Mouse (Mus musculus): ENCODE data around the gene BC025446. TPM values are rescaled to one million over a fixed set of nuclear protein-coding genes. Genes with fewer than 3 reads are reported as not detected.

The BC025446 gene
- polyA plus RNA-seq, 1 experiment from 2014 or later = not detected

- no peak for ATAC-seq (ENCODE audit: low FRiP score)
- H3K27me3 ChIP-seq (replicated peaks) = no peaks in the 10 kb centered on the region
- no peak overlapping the region for H3K4me2 ChIP-seq
- no peaks in the 10 kb centered on the region for H3K36me3 ChIP-seq
- no peak overlapping the region for H3K27ac ChIP-seq (replicated peaks)
- H3K4me1 ChIP-seq = no peaks in the 10 kb centered on the region
- H3K9me3 ChIP-seq (replicated peaks) = no peaks in the 10 kb centered on the region
- no peak overlapping the region for H3K9ac ChIP-seq (replicated peaks)
- no peak overlapping the region for H3K4me3 ChIP-seq (replicated peaks)
These were observed 49.7 kb downstream of the BC025446 start for GRCm38 (mm10) chr15:75265863-75266262.

DNA sequence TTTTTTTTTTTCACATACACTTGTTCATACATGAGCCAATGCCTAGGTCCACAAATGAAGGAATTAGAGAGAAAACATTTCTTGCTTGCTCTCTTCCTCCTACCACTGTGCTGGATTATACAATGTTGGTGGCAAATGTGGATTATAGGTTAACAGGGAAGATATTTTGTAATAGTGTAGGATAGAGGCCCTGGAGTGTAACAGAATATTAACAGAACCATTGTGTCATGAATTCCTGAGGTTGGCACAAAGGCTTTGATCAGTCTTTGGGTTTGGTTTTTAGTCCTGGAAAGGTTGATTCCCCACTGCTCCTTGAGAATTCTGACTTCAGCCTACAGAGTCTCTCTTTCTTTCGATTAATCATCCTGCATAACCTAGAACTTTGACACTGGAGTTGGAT, 50.5 kb downstream of the BC025446 start:
- Histone ChIP-seq H3K4me2 (no peak overlapping the region), H3K4me3 (replicated peaks) (no peak overlapping the region), H3K4me1 (no peaks in the 10 kb centered on the region), H3K36me3 (no peaks in the 10 kb centered on the region), H3K27ac (replicated peaks) (no peak overlapping the region), H3K9ac (replicated peaks) (no peak overlapping the region), H3K9me3 (replicated peaks) (no peaks in the 10 kb centered on the region), H3K27me3 (replicated peaks) (no peaks in the 10 kb centered on the region)
- WGBS = 71% methylated on average over 1 of the region's 1 CpGs
- ATAC-seq (ENCODE audit: low FRiP score) = no peak

DNA sequence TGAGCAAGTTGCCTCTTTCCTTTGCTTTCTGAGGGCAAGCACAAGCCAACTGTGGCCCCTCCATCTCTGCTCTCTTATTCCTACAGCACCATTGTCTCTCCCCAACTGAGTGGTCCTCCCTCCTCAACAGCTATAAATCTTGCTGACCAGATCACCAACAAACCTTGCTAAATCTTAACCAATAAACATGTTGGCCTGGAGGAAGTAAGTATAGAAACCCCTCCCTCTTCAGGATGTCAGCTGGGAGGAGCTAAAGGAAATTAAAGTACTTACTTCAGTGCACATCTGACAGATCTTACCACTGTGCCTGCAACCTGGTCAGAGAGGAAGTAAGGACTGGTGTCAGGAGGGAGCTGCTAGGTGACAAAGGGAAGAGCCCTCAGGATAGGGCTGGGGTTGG, 51.9 kb downstream of the BC025446 start, which contains the start of gene Ly6f:
Ly6f (plus strand) TSS at position 301 of the 400 bp plus-strand sequence.
- Histone ChIP-seq H3K4me2 (no peak within 1 kb of the TSS), H3K27ac (replicated peaks) (no peak within 1 kb of the TSS), H3K9ac (replicated peaks) (no peak within 1 kb of the TSS), H3K4me1 (no peaks in the 10 kb centered on the region), H3K9me3 (replicated peaks) (no peaks in the 10 kb centered on the region), H3K27me3 (replicated peaks) (no peaks in the 10 kb centered on the region), H3K4me3 (replicated peaks) (no peak within 1 kb of the TSS), H3K36me3 (no peaks in the 10 kb centered on the region)
- ATAC-seq (ENCODE audit: low FRiP score) = no peak

- ATAC-seq (ENCODE audit: low FRiP score) = no peak
- Histone ChIP-seq H3K9me3 (replicated peaks) (no peaks in the 10 kb centered on the region), H3K4me1 (no peaks in the 10 kb centered on the region), H3K4me2 (no peak overlapping the region), H3K27me3 (replicated peaks) (no peaks in the 10 kb centered on the region), H3K9ac (replicated peaks) (no peak overlapping the region), H3K36me3 (no peaks in the 10 kb centered on the region), H3K4me3 (replicated peaks) (no peak overlapping the region), H3K27ac (replicated peaks) (no peak overlapping the region)
- 76% methylated on average over 5 of the region's 5 CpGs for WGBS
These were observed 53.0 kb downstream of the BC025446 start for GRCm38 (mm10) chr15:75268916-75269829.

DNA sequence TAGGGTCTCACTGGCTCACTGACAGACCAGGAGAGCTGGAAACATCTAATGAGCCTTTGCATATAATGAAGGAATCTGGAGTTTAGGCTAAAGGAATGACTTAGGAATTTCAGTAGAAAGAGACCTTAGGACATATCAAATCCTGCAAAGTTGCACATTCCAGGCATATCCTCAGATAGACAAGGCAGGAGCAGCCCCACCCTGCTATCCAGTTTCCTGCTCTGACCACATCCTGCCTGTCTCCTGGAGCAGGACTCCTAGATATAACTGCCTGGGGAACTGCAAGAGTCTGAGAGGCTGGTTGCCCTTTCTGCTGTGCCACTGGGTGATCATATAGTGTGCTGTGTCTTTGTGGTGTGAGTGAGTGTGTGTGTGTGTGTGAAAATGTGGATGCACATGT, 54.0 kb downstream of the BC025446 start:
- Histone ChIP-seq H3K27me3 (replicated peaks) (no peaks in the 10 kb centered on the region), H3K36me3 (no peaks in the 10 kb centered on the region), H3K27ac (replicated peaks) (no peak overlapping the region), H3K9me3 (replicated peaks) (no peaks in the 10 kb centered on the region), H3K4me2 (no peak overlapping the region), H3K9ac (replicated peaks) (no peak overlapping the region), H3K4me3 (replicated peaks) (no peak overlapping the region), H3K4me1 (no peaks in the 10 kb centered on the region)
- no peak for ATAC-seq (ENCODE audit: low FRiP score)

DNA sequence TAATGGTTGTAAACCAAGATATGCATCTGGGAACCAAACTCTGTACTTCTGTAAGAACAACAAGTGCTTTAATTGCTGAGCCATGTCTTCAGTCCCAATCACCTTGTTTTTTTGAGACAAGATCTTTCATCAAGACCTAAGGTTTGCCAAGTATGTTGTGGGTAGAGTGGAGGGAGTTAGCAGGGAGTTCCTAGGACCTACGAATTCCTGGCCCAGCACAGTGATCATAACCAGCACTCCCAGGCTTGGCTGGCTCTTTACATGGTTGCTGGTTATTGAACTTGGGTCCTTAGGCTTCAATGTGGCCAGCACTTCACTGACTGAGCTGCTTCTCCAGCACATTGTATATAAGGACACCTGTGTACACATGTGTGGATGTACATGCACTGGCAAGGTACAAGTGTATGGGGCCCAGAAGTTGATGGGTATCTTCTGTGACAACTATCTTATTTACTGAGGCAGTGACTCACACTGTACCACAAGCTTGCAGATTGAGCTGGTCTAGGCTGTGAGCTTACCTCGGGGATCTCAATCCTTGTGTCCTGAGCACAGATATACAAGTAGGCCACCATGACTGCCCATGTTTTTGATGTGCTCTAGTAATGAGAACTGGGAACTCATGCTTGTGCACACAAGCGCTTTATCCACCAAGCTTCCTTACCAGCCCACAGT, 54.7 kb downstream of the BC025446 start:
- Histone ChIP-seq H3K4me2 (no peak overlapping the region), H3K36me3 (no peaks in the 10 kb centered on the region), H3K27ac (replicated peaks) (no peak overlapping the region), H3K27me3 (replicated peaks) (no peaks in the 10 kb centered on the region), H3K9ac (replicated peaks) (no peak overlapping the region), H3K4me1 (no peaks in the 10 kb centered on the region), H3K4me3 (replicated peaks) (no peak overlapping the region), H3K9me3 (replicated peaks) (no peaks in the 10 kb centered on the region)
- ATAC-seq (ENCODE audit: low FRiP score) = no peak
- WGBS = 84% methylated on average over 3 of the region's 3 CpGs

DNA sequence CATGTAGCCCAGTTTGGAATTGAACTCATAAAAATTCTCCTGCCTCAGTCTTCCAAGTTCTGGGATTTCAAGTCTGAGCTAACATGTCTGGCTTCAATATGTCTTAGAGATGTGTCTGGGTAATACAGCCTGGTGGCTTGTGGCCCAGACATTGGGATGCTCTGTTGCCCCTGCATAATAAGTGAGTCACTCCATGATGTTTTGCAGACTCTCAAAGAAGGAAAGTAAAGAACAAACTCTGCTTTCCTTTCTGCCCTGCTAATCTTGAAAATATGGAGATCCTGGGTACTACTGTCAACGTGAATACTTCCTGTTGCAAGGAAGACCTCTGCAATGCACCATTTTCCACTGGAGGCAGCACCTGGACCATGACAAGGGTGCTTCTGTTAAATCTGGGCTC, 55.2 kb downstream of the BC025446 start:
- Histone ChIP-seq H3K9ac (replicated peaks) (no peak overlapping the region), H3K9me3 (replicated peaks) (no peaks in the 10 kb centered on the region), H3K4me1 (no peaks in the 10 kb centered on the region), H3K27ac (replicated peaks) (no peak overlapping the region), H3K27me3 (replicated peaks) (no peaks in the 10 kb centered on the region), H3K36me3 (no peaks in the 10 kb centered on the region), H3K4me3 (replicated peaks) (no peak overlapping the region), H3K4me2 (no peak overlapping the region)
- 79% methylated on average over 1 of the region's 1 CpGs for WGBS
- ATAC-seq (ENCODE audit: low FRiP score) = no peak

GRCm38 (mm10) chr15:75271891-75272290, 55.7 kb downstream of the BC025446 start:
- H3K9me3 ChIP-seq (replicated peaks) = no peaks in the 10 kb centered on the region
- no peak overlapping the region for H3K9ac ChIP-seq (replicated peaks)
- H3K4me2 ChIP-seq = no peak overlapping the region
- no peak overlapping the region for H3K27ac ChIP-seq (replicated peaks)
- H3K27me3 ChIP-seq (replicated peaks) = no peaks in the 10 kb centered on the region
- ATAC-seq (ENCODE audit: low FRiP score) = no peak
- no peaks in the 10 kb centered on the region for H3K4me1 ChIP-seq
- H3K36me3 ChIP-seq = no peaks in the 10 kb centered on the region
- 67% methylated on average over 3 of the region's 3 CpGs for WGBS
- no peak overlapping the region for H3K4me3 ChIP-seq (replicated peaks)

Other genes starting within 250 kb of the BC025446 start
- not detected in 2 replicates for gene Ly6i, start 232.9 kb upstream of the BC025446 start, polyA plus RNA-seq (2015; fragmentation: Nextera tagmentation; extraction: Ambion mirVana)
- gene Ly6a, start 218.3 kb upstream of the BC025446 start, polyA plus RNA-seq (2015; fragmentation: Nextera tagmentation; extraction: Ambion mirVana) = 3.0 and 10.4 TPM in 2 replicates
- gene Ly6c1, start 167.5 kb upstream of the BC025446 start, polyA plus RNA-seq (2015; fragmentation: Nextera tagmentation; extraction: Ambion mirVana) = 9.2 and 10.7 TPM in 2 replicates
- 0.72 and 1.8 TPM in 2 replicates for gene Ly6c2, start 104.4 kb upstream of the BC025446 start, polyA plus RNA-seq (2015; fragmentation: Nextera tagmentation; extraction: Ambion mirVana)
- gene Ly6g, start 61.1 kb upstream of the BC025446 start, polyA plus RNA-seq (2015; fragmentation: Nextera tagmentation; extraction: Ambion mirVana) = not detected in 2 replicates
- not detected in 2 replicates for gene Ly6f, start 52.0 kb downstream of the BC025446 start, polyA plus RNA-seq (2015; fragmentation: Nextera tagmentation; extraction: Ambion mirVana)